Mouse (Mus musculus) Patski (cell line): Measurements from ENCODE around the gene Stx8. TPM values are rescaled to one million over a fixed set of nuclear protein-coding genes. Genes with fewer than 3 reads are reported as not detected.
A peak's percentile ranks its signal among the peaks of the same experiment; 100 is the strongest.

Source experiments
- ATAC-seq: fragments of 100-300 bp; one replicate; pipeline ENCODE4 v1.8.0; 2021
- CTCF ChIA-PET: fragments of 350-600 bp; sonication (Branson Sonifier 250); formaldehyde crosslinking; loops from one replicate; lab custom pipeline; 2022; ENCODE audit warnings: inconsistent platforms; lab: Charles Lee
- POLR2A ChIA-PET: fragments of 350-600 bp; sonication (Branson Sonifier 250); formaldehyde crosslinking; loops from one replicate; lab custom pipeline; 2022; ENCODE audit warnings: antibody characterized with exemption, inconsistent platforms; lab: Charles Lee
- DNase-seq: peaks from one replicate; pipeline ENCODE4 v3.0.0-alpha.2; 2011; ENCODE audit warnings: low read depth, low spot score
- H3K27me3 ChIP-seq: fragments of 371-371 bp; one replicate; pipeline ENCODE4 v1.5.1; 2021
- CTCF ChIP-seq: fragments of 100-300 bp; IDR thresholded peaks from one replicate; pipeline ENCODE4 v1.5.1; 2021
- in situ Hi-C: fragments of 300-500 bp; cut with MboI; formaldehyde crosslinking; loops from 3 replicates; pipeline ENCODE4 v1.11.1; 2018; ENCODE audit warnings: low pct_unique_long_range_greater_than_20kb, mixed read lengths
- polyA plus RNA-seq: library from polyadenylated mRNA; unstranded; gene quantifications from one replicate; pipeline ENCODE4 v1.2.3, GENCODE M21; 2021

Gene Stx8
- polyA plus RNA-seq, 1 experiment from 2014 or later, result 64.8 TPM

GRCm38 (mm10) chr11:68158166-68158565 lies 192.2 kb downstream of the Stx8 start:
- no peaks in the 10 kb centered on the region for H3K27me3 ChIP-seq
- no peak for ATAC-seq
- no peak for DNase-seq
- ChIA-PET POLR2A (no interaction called here), CTCF (interaction anchor here (0.8 kb wide), 1 partner anchor 154 kb away, joined by 3 read pairs; no protein-coding TSS in a partner anchor)
- in situ Hi-C loops, result no loop called here
- no peak for TF ChIP-seq CTCF

GRCm38 (mm10) chr11:68159867-68160266 lies 193.9 kb downstream of the Stx8 start:
- ATAC-seq (no peak), DNase-seq (no peak)
- ChIA-PET POLR2A (no interaction called here), CTCF (interaction anchor here (0.9 to 1.3 kb wide), 3 partner anchors 10 to 38 kb away, joined by 3 to 6 read pairs (median 3); no protein-coding TSS in a partner anchor)
- TF ChIP-seq CTCF, result no peak
- no peaks in the 10 kb centered on the region for H3K27me3 ChIP-seq
- in situ Hi-C loops, result no loop called here

- TF ChIP-seq CTCF, result no peak
- ATAC-seq (no peak), DNase-seq (no peak)
- H3K27me3 ChIP-seq, result no peaks in the 10 kb centered on the region
- POLR2A ChIA-PET, result no interaction called here
- in situ Hi-C loops, result no loop called here
- CTCF ChIA-PET, result interaction anchor here (1.1 kb wide), 1 partner anchor 10 kb away, joined by 3 read pairs; no protein-coding TSS in a partner anchor
These were observed 198.4 kb downstream of the Stx8 start for GRCm38 (mm10) chr11:68164408-68164807.

- POLR2A ChIA-PET, result interaction anchor here (0.6 kb wide), 1 partner anchor 12 kb away, joined by 3 read pairs; no protein-coding TSS in a partner anchor
- no peak for DNase-seq
- CTCF ChIA-PET, result interaction anchor here (1.2 kb wide), 1 partner anchor 22 kb away, joined by 4 read pairs; no protein-coding TSS in a partner anchor
- TF ChIP-seq CTCF, result no peak
- in situ Hi-C loops, result no loop called here
- ATAC-seq, result no peak
- no peaks in the 10 kb centered on the region for H3K27me3 ChIP-seq
These were observed 202.4 kb downstream of the Stx8 start for GRCm38 (mm10) chr11:68168427-68168826.

- CTCF ChIA-PET, result no interaction called here
- no peak for TF ChIP-seq CTCF
These were observed 206.1 kb downstream of the Stx8 start for GRCm38 (mm10) chr11:68171973-68172647.

GRCm38 (mm10) chr11:68172648-68173045 lies 206.7 kb downstream of the Stx8 start:
- H3K27me3 ChIP-seq, result no peaks in the 10 kb centered on the region
- ChIA-PET POLR2A (interaction anchor here (0.6 kb wide), 2 partner anchors 15 to 157 kb away, joined by 4 to 5 read pairs; no protein-coding TSS in a partner anchor), CTCF (no interaction called here)
- no peak for DNase-seq
- no peak for ATAC-seq
- TF ChIP-seq CTCF, result no peak
- in situ Hi-C loops, result no loop called here

More at GRCm38 (mm10) chr11:68171973-68172647, 206.1 kb downstream of the Stx8 start:
- POLR2A ChIA-PET, result interaction anchor here (0.6 kb wide), 1 partner anchor 16 kb away, joined by 4 read pairs; no protein-coding TSS in a partner anchor
- no peaks in the 10 kb centered on the region for H3K27me3 ChIP-seq
- ATAC-seq (peak; percentile 75), DNase-seq (peak; percentile 41)
- in situ Hi-C loops, result no loop called here

GRCm38 (mm10) chr11:68176550-68176949 lies 210.6 kb downstream of the Stx8 start:
- DNase-seq (no peak), ATAC-seq (no peak)
- in situ Hi-C loops, result no loop called here
- no peaks in the 10 kb centered on the region for H3K27me3 ChIP-seq
- TF ChIP-seq CTCF, result no peak
- POLR2A ChIA-PET, result interaction anchor here (0.6 kb wide), 1 partner anchor 210 kb away, joined by 3 read pairs; no protein-coding TSS in a partner anchor
- CTCF ChIA-PET, result interaction anchor here (2.8 kb wide), 1 partner anchor 15 kb away, joined by 11 read pairs; no protein-coding TSS in a partner anchor

- POLR2A ChIA-PET, result no interaction called here
- TF ChIP-seq CTCF, result no peak
- no peak for DNase-seq
- no peak for ATAC-seq
- CTCF ChIA-PET, result interaction anchor here (1.0 to 2.8 kb wide), 2 partner anchors 14 to 141 kb away, joined by 3 to 11 read pairs; no protein-coding TSS in a partner anchor
- H3K27me3 ChIP-seq, result no peaks in the 10 kb centered on the region
- in situ Hi-C loops, result no loop called here
These were observed 211.4 kb downstream of the Stx8 start for GRCm38 (mm10) chr11:68177415-68177814.

GRCm38 (mm10) chr11:68185647-68186046 lies 219.7 kb downstream of the Stx8 start:
- ATAC-seq (no peak), DNase-seq (no peak)
- in situ Hi-C loops, result no loop called here
- POLR2A ChIA-PET, result no interaction called here
- TF ChIP-seq CTCF, result no peak
- no peaks in the 10 kb centered on the region for H3K27me3 ChIP-seq
- CTCF ChIA-PET, result no interaction called here

- CTCF ChIA-PET, result no interaction called here
These were observed 221.2 kb downstream of the Stx8 start for GRCm38 (mm10) chr11:68187242-68187641.

GRCm38 (mm10) chr11:68188695-68189201 lies 222.8 kb downstream of the Stx8 start:
- no peak for TF ChIP-seq CTCF
- ATAC-seq (no peak), DNase-seq (no peak)
- ChIA-PET CTCF (interaction anchor here (1.7 kb wide), 1 partner anchor 10 kb away, joined by 3 read pairs; no protein-coding TSS in a partner anchor), POLR2A (no interaction called here)
- in situ Hi-C loops, result no loop called here
- H3K27me3 ChIP-seq, result no peaks in the 10 kb centered on the region

More at GRCm38 (mm10) chr11:68187242-68187641, 221.2 kb downstream of the Stx8 start:
- no peak for DNase-seq
- H3K27me3 ChIP-seq, result no peaks in the 10 kb centered on the region
- in situ Hi-C loops, result no loop called here
- POLR2A ChIA-PET, result no interaction called here
- TF ChIP-seq CTCF, result no peak
- ATAC-seq, result no peak
